Mouse (Mus musculus) midbrain, embryonic 15.5 days (tissue): Measurements from ENCODE around the gene Bmt2. TPM values are rescaled to one million over a fixed set of nuclear protein-coding genes. Genes with fewer than 3 reads are reported as not detected.

Experiments
- ATAC-seq: fragments of 200-750 bp; cut with Nextera tagmentation; replicated peaks from 2 replicates; pipeline ENCODE4 v1.8.0; 2017; ENCODE audit warnings: moderate TSS enrichment
- H3K27ac ChIP-seq: fragments of 300-500 bp; sonication (generic); 2 replicates; pipeline ENCODE4 v1.5.1; 2015; ENCODE audit warnings: mild to moderate bottlenecking, inconsistent platforms
- H3K27me3 ChIP-seq: fragments of 300-500 bp; sonication (generic); replicated peaks from 2 replicates; pipeline ENCODE4 v1.6.1; 2015; ENCODE audit warnings: inconsistent platforms
- H3K36me3 ChIP-seq: fragments of 300-500 bp; sonication (generic); replicated peaks from 2 replicates; pipeline ENCODE4 v1.6.1; 2015; ENCODE audit warnings: inconsistent platforms
- H3K4me1 ChIP-seq: fragments of 300-500 bp; sonication (generic); 2 replicates; pipeline ENCODE4 v1.6.1; 2015; ENCODE audit warnings: inconsistent platforms
- H3K4me2 ChIP-seq: fragments of 300-500 bp; sonication (generic); 2 replicates; pipeline ENCODE4 v1.6.1; 2015; ENCODE audit warnings: inconsistent platforms, mild to moderate bottlenecking, moderate library complexity
- H3K4me3 ChIP-seq: fragments of 300-500 bp; sonication (generic); 2 replicates; pipeline ENCODE4 v1.5.1; 2015; ENCODE audit warnings: mild to moderate bottlenecking, inconsistent platforms
- H3K9ac ChIP-seq: fragments of 300-500 bp; sonication (generic); 2 replicates; pipeline ENCODE4 v1.6.1; 2015; ENCODE audit warnings: mild to moderate bottlenecking, inconsistent platforms
- H3K9me3 ChIP-seq: fragments of 300-500 bp; sonication (generic); 2 replicates; pipeline ENCODE4 v1.6.1; 2016; ENCODE audit warnings: inconsistent platforms
- WGBS: fragments of 180-500 bp; shearing (Covaris S2); methylation state at CpG from one replicate; pipeline ENCODE4 v1.1.7; 2015; ENCODE audit warnings: mixed read lengths; 5-methylcytosine and 5-hydroxymethylcytosine counted together
- polyA plus RNA-seq: library from polyadenylated mRNA; unstranded; fragments of >200 nt; fragmentation: Nextera tagmentation; extraction: Ambion mirVana; gene quantifications from 2 replicates; pipeline ENCODE4 v1.2.1, GENCODE M21; 2015

The Bmt2 gene
- polyA plus RNA-seq, 1 experiment from 2014 or later = 20.7 TPM

DNA sequence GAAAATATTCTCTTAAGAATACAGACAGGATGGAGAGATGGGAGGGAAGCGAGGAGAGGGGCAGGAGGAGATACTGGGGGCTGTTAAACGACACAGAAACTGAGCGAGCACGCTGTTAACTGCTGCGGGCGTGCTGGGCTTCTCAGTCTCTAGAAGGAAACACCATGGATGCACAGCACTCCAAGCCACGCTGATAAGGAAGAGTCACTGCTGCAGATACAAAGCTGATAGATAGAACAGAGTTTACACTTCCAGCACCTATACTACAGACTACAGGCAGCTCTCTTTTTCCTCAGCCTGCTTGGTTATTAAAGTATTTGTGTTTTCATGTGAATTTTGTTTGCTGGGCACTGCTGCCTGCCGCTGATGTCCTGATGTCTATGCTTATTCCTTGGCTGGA is 91.6 kb downstream of the Bmt2 start:
- ATAC-seq = no peak
- WGBS = 91% methylated on average over 8 of the region's 8 CpGs
- peaks cover 10% of the 10 kb centered on the region; the same call in 1 of the 2 replicates for H3K36me3 ChIP-seq
- no peaks in the 10 kb centered on the region for H3K4me1 ChIP-seq
- no peak overlapping the region for H3K9ac ChIP-seq
- no peaks in the 10 kb centered on the region for H3K27me3 ChIP-seq
- no peak overlapping the region for H3K4me3 ChIP-seq
- H3K4me2 ChIP-seq = no peak overlapping the region
- no peak overlapping the region for H3K27ac ChIP-seq
- H3K9me3 ChIP-seq = no peaks in the 10 kb centered on the region

DNA sequence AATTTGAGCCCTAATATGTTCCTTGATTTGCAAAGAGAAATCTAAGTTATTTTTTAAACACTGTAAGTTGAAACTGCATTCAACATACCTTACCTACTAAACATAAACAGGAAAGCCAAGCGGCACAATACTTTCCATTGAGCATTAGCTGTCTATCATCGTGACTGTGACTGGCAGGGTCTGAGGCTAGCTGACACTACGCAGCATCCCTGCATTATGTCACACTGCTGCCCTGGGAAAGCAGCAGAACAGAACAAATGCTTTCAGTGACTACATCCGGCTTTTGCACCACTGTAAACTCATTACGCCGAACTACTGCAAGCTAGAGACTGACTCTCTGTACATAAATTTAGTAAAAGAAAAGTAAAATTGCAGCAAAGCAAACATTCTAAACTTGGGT is 93.0 kb downstream of the Bmt2 start:
- Histone ChIP-seq H3K4me3 (no peak overlapping the region), H3K4me1 (no peaks in the 10 kb centered on the region), H3K27ac (no peak overlapping the region), H3K27me3 (no peaks in the 10 kb centered on the region), H3K9me3 (no peaks in the 10 kb centered on the region), H3K36me3 (0 out of 2 replicates have a peak, but pooled peaks cover 13% of the 10 kb centered on the region), H3K4me2 (no peak overlapping the region), H3K9ac (no peak overlapping the region)
- ATAC-seq = no peak
- WGBS = 89% methylated on average over 6 of the region's 6 CpGs

- Histone ChIP-seq H3K4me1 (no peaks in the 10 kb centered on the region), H3K27me3 (no peaks in the 10 kb centered on the region), H3K27ac (no peak overlapping the region), H3K4me3 (no peak overlapping the region), H3K36me3 (0 out of 2 replicates have a peak, but pooled peaks cover 8% of the 10 kb centered on the region), H3K9ac (no peak overlapping the region), H3K9me3 (no peaks in the 10 kb centered on the region), H3K4me2 (no peak overlapping the region)
- no peak for ATAC-seq
- 90% methylated on average over 1 of the region's 1 CpGs for WGBS
Observed at GRCm38 (mm10) chr6:13582075-13582474, 95.7 kb downstream of the Bmt2 start.

Other genes with a start within 250 kb of the Bmt2 start
- 18.7 and 19.6 TPM in 2 replicates for gene Tmem168, start 69.9 kb downstream of the Bmt2 start, polyA plus RNA-seq
- gene Gpr85, start 162.0 kb upstream of the Bmt2 start, polyA plus RNA-seq = 115 and 116 TPM in 2 replicates
- 82.9 and 92.0 TPM in 2 replicates for gene 2610001J05Rik, start 193.6 kb upstream of the Bmt2 start, polyA plus RNA-seq